Mouse (Mus musculus) kidney, postnatal 36 days (tissue): ENCODE results near the gene Mob3b.

ENCODE experiments used
- DNase-seq, 2 experiments: peaks; one replicate each; pipeline ENCODE4 v3.0.0; 2021 to 2022; ENCODE audit warnings: mixed read lengths in 2 of 2

Gene Mob3b

DNA sequence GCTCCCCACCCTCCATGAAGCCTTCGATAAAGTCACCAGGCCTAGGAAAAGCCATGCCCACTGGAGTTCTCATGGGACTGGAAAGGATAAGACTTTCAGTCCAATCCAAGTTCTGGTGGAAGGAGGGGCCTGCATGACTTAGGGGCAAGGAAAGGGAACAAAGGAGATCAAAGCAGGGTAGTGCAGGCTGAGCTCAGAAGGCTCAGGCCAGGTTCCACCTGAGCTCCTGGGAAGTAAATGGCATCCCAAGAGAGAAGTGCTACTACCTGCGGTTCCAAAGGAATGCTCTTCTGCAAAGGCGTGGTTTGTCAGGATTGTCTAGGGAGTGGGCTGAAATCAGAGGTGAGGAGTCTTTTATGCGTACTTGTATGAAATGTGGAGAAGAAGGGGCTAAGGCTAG, 44.8 kb downstream of the Mob3b start:
- no peak for DNase-seq

- DNase-seq, result no peak
These were observed 52.0 kb downstream of the Mob3b start for GRCm38 (mm10) chr4:35105115-35105773.

- no peak for DNase-seq
These were observed 56.1 kb downstream of the Mob3b start for GRCm38 (mm10) chr4:35101201-35101600.

DNA sequence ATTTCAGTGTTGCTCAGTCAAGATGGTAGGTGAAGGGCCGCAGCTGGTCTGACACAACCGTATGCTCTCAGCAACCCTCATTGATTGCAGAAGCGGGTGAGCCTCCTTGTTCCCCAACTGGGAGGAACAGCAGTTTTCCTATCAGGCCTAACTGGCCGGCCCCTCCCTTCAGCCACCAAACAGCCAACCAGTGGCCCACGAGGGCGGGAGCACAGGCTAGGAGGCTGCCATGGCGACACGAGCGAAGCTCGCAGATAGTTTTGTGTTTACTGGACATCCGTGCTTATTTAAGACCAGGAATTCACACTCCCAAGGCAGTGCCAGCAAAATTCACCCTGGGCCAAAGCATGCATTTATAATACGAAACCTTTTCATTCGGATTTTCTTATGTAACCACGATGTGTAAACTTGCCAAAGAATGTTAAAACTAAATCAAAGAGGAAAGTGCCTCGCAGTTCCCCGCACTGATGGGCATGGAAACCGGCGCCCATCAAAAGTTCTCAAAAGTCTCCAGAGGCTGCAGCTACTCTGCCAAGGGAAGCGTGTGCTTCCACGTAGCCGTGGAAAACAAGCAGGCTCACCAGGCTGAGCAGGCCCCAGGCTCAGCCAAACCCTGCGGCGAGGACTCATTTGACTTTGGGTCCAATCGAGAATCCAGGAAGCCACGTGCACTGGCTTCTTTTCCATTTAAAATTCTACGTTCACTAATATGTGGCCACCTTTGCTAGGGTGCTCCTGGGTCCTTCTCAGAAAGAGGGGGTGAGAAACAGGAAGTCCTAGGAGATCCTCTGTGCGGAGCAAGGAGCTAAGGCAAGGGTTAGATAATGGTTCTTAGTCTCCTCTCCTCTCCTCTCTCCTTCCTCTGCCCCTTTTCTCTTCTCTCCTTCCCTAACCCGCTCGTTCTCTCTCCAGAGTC, 57.2 kb downstream of the Mob3b start:
- peak; percentile 84 to 88 for DNase-seq

- DNase-seq, result no peak
These were observed 57.9 kb downstream of the Mob3b start for GRCm38 (mm10) chr4:35099210-35099864.

DNA sequence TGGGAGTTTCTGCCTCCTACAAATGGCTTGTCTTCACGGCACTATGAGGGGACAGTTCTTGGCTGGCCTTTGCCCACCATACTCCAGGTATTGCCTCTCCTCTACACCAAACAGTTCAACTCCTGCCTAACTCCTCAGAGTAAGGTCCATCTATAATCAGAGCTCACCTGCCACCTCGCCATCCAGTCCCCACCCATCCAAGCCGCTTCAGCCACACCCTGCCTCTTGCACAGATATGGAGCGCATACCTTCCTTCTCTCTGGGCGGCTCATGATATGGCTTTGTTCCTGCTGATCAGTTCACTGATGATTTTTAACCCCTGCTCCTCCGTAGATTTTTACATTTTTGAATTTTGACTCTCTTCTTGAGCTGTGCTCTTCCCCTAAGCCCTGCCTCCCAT, 58.7 kb downstream of the Mob3b start:
- no peak for DNase-seq

- DNase-seq, result peak; percentile 57 to 66
These were observed 60.8 kb downstream of the Mob3b start for GRCm38 (mm10) chr4:35096226-35097175.

- DNase-seq, result no peak
These were observed 64.8 kb downstream of the Mob3b start for GRCm38 (mm10) chr4:35092457-35092856.

- DNase-seq, result peak; percentile 53 to 57
These were observed 66.0 kb downstream of the Mob3b start for GRCm38 (mm10) chr4:35091157-35091784.

GRCm38 (mm10) chr4:35089321-35090316, 67.7 kb downstream of the Mob3b start:
- DNase-seq, result no peak

DNA sequence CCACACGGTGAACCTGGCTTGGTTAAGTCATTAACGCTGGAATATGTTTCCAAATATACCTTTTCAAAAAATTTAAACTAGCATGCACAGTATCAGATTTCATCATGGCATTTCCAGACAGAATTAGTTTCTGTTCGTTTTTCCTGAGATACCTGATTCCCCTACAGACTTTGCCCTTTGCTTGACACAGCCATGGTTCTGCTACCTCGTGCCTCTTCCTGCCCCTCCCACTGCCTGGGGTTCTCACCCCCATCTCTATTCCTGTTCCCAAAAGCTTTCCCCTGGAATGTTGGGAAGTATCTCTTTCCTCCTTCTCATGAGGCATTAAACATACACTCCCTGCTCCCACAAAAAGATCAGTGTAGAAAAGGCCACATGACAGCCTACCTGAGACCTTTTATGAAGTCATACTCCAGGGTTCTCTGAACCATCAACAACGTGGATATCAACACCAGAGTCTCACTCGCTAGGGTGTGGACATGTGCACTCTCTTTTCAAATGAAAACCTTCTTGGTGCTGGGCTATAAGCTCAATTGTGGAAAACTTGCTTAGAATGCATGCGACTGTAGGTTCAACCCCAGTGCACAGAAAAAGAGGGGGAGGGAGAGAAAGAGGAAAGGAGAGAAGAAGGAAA, 71.1 kb downstream of the Mob3b start:
- peak; percentile 45 to 57 for DNase-seq

DNA sequence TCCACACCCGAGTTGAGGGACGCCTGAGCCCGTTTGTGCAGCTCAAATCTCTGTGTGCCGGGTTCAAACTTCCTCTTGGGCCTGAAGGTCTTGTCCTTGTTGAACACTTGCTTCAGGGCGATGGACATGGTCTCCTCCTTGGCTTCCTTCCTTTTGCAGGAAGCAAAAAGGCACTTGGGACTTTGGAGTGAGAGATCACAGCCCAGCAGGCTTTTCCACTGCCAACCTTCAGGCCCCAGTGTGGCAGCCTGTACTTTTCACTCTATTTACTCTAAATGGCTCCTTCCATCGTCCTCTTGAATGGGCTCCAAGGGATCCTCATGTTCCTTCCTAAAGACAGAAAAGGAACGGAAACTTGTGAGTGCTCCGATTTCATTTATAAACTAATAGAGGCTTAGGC, 73.2 kb downstream of the Mob3b start:
- peak in 1 of 2 experiments; percentile 48 for DNase-seq

DNA sequence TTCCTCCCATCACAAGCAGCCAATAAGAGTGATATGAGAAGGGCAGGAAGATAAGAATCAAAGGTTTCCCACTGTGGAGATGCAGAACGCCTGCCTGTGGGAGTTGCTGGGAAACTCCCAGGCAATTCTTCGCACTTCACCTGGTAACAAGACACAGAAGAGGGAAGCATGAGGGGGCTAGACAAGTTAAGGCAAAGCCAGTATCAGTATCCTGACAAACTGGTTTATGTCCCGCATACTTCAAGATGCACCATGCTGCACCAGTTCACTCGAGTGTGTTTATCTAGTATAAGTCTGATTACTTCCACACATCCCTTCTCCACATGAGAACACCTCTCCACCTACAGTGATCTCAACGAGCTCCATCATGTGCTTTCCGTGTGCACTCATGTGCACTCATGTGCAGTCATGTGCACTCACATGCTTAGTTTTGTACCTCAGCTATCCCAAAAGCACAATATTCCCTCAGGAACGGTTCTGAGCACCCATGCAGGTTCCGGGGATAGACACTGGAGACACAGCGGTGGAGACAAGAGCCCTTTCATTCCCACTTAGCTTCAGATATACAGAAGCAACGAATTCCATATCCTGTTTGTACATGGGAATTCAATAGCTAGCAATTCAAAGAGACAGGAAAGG, 74.7 kb downstream of the Mob3b start:
- DNase-seq, result peak in 1 of 2 experiments; percentile 55

DNA sequence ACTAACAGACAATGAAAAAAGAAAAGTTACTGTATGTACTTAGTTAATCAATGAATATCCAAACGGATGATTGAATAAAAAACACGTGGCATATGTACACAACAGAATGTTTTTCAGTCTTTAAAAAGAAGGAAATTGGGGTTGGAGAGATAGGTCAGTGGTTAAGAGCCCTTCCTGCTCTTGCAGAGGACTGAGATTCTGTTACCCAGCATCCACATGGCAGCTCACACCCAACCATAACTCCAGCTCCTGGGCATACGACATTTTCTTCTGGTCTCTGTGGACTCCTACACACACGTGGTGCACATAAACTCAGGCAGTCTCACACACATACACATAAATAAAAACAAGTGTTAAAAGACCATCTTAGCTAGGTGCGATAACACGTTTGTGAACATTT, 77.0 kb downstream of the Mob3b start:
- DNase-seq, result no peak

DNA sequence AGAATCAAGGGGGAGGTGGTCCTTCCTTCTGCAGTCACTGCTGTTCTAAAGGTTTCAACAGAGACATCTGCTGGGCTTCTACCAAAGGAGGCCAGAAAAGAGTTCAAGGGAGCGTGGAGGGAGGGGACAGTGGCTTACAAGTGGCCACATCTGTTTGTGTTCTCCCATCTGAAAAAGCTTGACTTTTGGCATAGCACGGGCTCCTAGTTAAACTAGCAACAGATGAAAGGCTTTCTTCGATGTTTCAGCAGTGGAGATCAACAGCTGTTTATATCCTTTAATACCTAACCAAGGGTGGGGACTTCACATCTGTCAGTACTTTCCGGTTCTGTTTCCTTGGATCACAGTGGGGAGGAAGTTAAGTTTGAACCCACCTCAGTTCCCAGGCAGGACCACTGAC, 88.5 kb downstream of the Mob3b start:
- DNase-seq, result no peak

DNA sequence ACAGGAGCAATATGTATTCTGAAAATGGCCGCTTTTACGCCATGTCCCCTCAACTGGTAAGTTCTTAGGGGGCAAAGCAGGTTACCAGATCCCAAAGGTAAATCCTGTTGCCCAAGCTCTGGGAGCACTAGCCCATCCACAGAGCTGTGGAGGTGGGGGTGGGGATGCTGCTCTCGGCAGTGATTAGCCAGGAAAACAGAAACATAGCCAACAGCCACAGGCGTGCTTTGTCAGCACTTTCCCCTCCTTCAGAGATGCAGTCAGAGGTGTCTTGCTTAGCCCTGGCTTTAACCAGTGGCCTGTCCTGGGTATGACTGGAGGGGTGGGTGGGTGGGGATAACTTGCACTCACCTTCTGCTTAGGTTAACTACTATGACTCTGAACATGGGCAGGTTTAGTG, 91.1 kb downstream of the Mob3b start:
- DNase-seq, result peak; percentile 81 to 83

- peak; percentile 39 to 51 for DNase-seq
These were observed 92.0 kb downstream of the Mob3b start for GRCm38 (mm10) chr4:35065075-35065838.

GRCm38 (mm10) chr4:35063146-35063719, 94.1 kb downstream of the Mob3b start:
- DNase-seq, result no peak
